Mouse (Mus musculus) erythroblast, embryonic 14.5 days (primary cell): ENCODE data around the gene Pon1.

Source experiments
- GATA1 ChIP-seq: IDR thresholded peaks from 2 replicates; pipeline ENCODE4 v1.6.1; 2012; ENCODE audit warnings: low read length, inconsistent platforms, mixed read lengths
- TAL1 ChIP-seq: IDR thresholded peaks from 3 replicates; pipeline ENCODE4 v1.6.1; 2012; ENCODE audit warnings: low read length, inconsistent platforms, mixed read lengths

GRCm38 (mm10) chr6:5187586-5187985 lies 6.2 kb downstream of the Pon1 start:
- TF ChIP-seq GATA1 (no peak), TAL1 (no peak)
